Comparison of ENCODE assay signal across 21 mouse cellular contexts in the genomic region with DNA sequence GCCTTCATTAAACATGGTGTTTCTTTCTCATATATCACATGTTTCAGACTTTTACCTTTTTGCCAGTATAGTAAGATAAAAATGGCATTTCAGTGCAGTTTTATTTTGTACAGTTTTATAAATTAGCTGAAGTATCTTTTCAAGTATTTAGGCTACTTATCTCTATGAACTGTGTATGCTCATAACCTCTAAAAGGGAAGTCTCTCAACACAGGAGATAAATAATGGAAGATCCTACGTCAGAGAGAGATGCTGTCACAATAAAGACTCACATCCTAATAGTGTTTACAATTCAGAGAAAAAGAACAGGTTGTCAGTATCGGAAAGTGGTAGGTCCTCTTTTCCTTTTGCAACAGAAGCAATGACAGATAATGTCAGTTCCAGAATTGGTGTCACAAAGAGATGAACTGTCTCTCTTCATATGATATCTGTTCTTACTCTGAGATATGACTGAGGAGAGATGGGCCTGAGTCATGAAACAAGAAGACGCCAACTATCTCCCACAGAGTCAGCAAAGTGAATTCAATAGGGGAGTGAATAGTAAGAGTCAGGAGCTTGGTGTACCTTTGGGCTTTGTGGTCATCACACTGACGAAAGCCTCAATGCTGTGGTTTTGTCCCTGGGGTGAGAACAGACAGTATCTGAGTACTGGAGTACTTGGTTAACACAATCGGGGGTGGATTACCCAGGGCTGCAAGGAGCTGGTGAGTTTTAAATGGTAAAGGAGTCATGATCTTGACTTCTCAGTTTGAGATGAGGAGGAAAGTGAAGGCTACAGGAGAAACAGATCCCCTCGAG. TPM values are rescaled to one million over a fixed set of nuclear protein-coding genes. Genes with fewer than 3 reads are reported as not detected.
DNase-seq lines count a peak whose midpoint lies in the region; ATAC-seq lines count a peak whose summit lies in the region.
"Had no signal": no experiment of that assay in that cellular context is flagged by ENCODE, and none has a peak within 500 bp of the region (broad histone marks: within the 10 kb centered on the region; RNA-seq: fewer than 3 reads in every experiment).

No protein-coding gene starts in this region.

- no peak overlapping the region for H3K4me2 ChIP-seq in heart, embryonic 12.5 days
- H3K4me2 ChIP-seq: embryonic facial prominence, embryonic 12.5 days; heart, embryonic 13.5 days; hindbrain, embryonic 15.5 days had no signal

- DNase-seq in 416B (ENCODE audit: low read depth) = peak; percentile 72
- peak; percentile 18 for DNase-seq in MEL-GATA-1-ER (ENCODE audit: extremely low read depth, low read depth)
- DNase-seq in cerebellum, adult 8-10 months = no peak
- no peak for DNase-seq in ovary, postnatal 10 days (ENCODE audit: low spot score)
- DNase-seq: adrenal gland, adult 8-10 months; adrenal gland, postnatal 36 days; cerebellum, adult 2 months; cerebellum, postnatal 14 days; gastrocnemius, postnatal 36 days; heart, adult 2 months; heart, postnatal 36 days had no signal

- H3K27me3 ChIP-seq in heart, embryonic 12.5 days (replicated peaks) = no peaks in the 10 kb centered on the region
- H3K27me3 ChIP-seq: embryonic facial prominence, embryonic 12.5 days; heart, embryonic 13.5 days; hindbrain, embryonic 15.5 days had no signal

- no peak overlapping the region for H3K9ac ChIP-seq in heart, embryonic 12.5 days
- H3K9ac ChIP-seq: embryonic facial prominence, embryonic 12.5 days; heart, embryonic 13.5 days; hindbrain, embryonic 15.5 days had no signal

- no peaks in the 10 kb centered on the region for H3K9me3 ChIP-seq in heart, embryonic 12.5 days (replicated peaks)
- H3K9me3 ChIP-seq: embryonic facial prominence, embryonic 12.5 days; heart, embryonic 13.5 days; hindbrain, embryonic 15.5 days had no signal

- H3K36me3 ChIP-seq in heart, embryonic 12.5 days = no peaks in the 10 kb centered on the region
- H3K36me3 ChIP-seq: embryonic facial prominence, embryonic 12.5 days; heart, embryonic 13.5 days; hindbrain, embryonic 15.5 days had no signal

- peak; percentile 42; the same call in 1 of the 2 replicates for ATAC-seq in granulocyte monocyte progenitor cell, adult 5-6 weeks (replicated peaks; ENCODE audit: poor library complexity, severe bottlenecking)
- ATAC-seq in monocyte, adult 5-6 weeks (replicated peaks; ENCODE audit: insufficient number of reproducible peaks, low FRiP score, low TSS enrichment, poor library complexity, severe bottlenecking) = 0 out of 2 replicates have a peak, but pooled peaks have one; percentile 35
- ATAC-seq in heart, embryonic 12.5 days (ENCODE audit: insufficient number of reproducible peaks, low FRiP score) = no peak
- no peak for ATAC-seq in erythroblast, adult 5-6 weeks (replicated peaks; ENCODE audit: low FRiP score, poor library complexity, severe bottlenecking)
- ATAC-seq: CD4-positive, CD25-positive, alpha-beta regulatory T cell, adult 4 months; forebrain, embryonic 14.5 days; intestine, postnatal 0 days had no signal

- H3K4me1 ChIP-seq in heart, embryonic 12.5 days (replicated peaks) = no peaks in the 10 kb centered on the region
- H3K4me1 ChIP-seq: embryonic facial prominence, embryonic 12.5 days; heart, embryonic 13.5 days; hindbrain, embryonic 15.5 days had no signal

- no peak overlapping the region for H3K27ac ChIP-seq in heart, embryonic 12.5 days (ENCODE audit: poor library complexity, severe bottlenecking)
- H3K27ac ChIP-seq: embryonic facial prominence, embryonic 12.5 days; heart, adult 2 months; heart, embryonic 13.5 days; hindbrain, embryonic 15.5 days had no signal

- no peak overlapping the region for H3K4me3 ChIP-seq in heart, embryonic 12.5 days
- H3K4me3 ChIP-seq: embryonic facial prominence, embryonic 12.5 days; heart, adult 2 months; heart, embryonic 13.5 days; hindbrain, embryonic 15.5 days had no signal

- 73% methylated on average over 6 of the region's 6 CpGs for WGBS in heart, embryonic 12.5 days

RNA-seq across cellular contexts. Expression of a gene that starts 58.3 kb away (rescaled TPM):
- 4,007 and 4,325 TPM in 2 replicates for total RNA-seq in granulocyte monocyte progenitor cell, adult 5-6 weeks (2014; fragmentation: Nextera tagmentation)
- 2,405 and 2,818 TPM in 2 replicates for total RNA-seq in granulocyte monocyte progenitor cell, adult 5-6 weeks (2017)
- 2,086 to 4,129 TPM (median 3,828 TPM) in 3 replicates for total RNA-seq in monocyte, adult 5-6 weeks (2017)
- 178 and 179 TPM in 2 replicates for polyA plus RNA-seq in heart, embryonic 12.5 days (2016; fragmentation: Nextera tagmentation; extraction: Ambion mirVana)
- 281 and 297 TPM in 2 replicates for total RNA-seq in erythroblast, adult 5-6 weeks (2015; ENCODE audit: low replicate concordance)
- 387 and 828 TPM in 2 replicates for total RNA-seq in erythroblast, adult 5-6 weeks (2017; ENCODE audit: low replicate concordance)

Comparison
In these comparisons a context has a peak if more than half of its experiments do, and no peak if none do; other contexts are left out.
1. DNase-seq: peak in 416B (single experiment) and MEL-GATA-1-ER (single experiment); none in cerebellum, adult 8-10 months (single experiment) and ovary, postnatal 10 days (single experiment).
2. ATAC-seq: peak in granulocyte monocyte progenitor cell, adult 5-6 weeks (single experiment) and monocyte, adult 5-6 weeks (single experiment); none in heart, embryonic 12.5 days (single experiment) and erythroblast, adult 5-6 weeks (single experiment).